Mouse (Mus musculus) ES-Bruce4 (cell line): ENCODE measurements around the gene Dydc1.

Experiments used
- CTCF ChIP-seq: IDR thresholded peaks from one replicate; pipeline ENCODE4 v1.8.1; 2011; ENCODE audit warnings: low read depth, low read length
- EP300 ChIP-seq: IDR thresholded peaks from 2 replicates; pipeline ENCODE4 v1.6.1; 2011; ENCODE audit warnings: low read depth, low read length; ENCODE audit not compliant: insufficient read depth
- POLR2A ChIP-seq: IDR thresholded peaks from one replicate; pipeline ENCODE4 v1.8.1; 2011; ENCODE audit warnings: low read length; ENCODE audit not compliant: insufficient read depth

- no peak for TF ChIP-seq CTCF
- TF ChIP-seq POLR2A: no peak
- TF ChIP-seq EP300: no peak
Observed at GRCm38 (mm10) chr14:41127997-41128396, 55.3 kb downstream of the Dydc1 start.
